Mouse (Mus musculus): Measurements from ENCODE around the gene Sap25.

DNA sequence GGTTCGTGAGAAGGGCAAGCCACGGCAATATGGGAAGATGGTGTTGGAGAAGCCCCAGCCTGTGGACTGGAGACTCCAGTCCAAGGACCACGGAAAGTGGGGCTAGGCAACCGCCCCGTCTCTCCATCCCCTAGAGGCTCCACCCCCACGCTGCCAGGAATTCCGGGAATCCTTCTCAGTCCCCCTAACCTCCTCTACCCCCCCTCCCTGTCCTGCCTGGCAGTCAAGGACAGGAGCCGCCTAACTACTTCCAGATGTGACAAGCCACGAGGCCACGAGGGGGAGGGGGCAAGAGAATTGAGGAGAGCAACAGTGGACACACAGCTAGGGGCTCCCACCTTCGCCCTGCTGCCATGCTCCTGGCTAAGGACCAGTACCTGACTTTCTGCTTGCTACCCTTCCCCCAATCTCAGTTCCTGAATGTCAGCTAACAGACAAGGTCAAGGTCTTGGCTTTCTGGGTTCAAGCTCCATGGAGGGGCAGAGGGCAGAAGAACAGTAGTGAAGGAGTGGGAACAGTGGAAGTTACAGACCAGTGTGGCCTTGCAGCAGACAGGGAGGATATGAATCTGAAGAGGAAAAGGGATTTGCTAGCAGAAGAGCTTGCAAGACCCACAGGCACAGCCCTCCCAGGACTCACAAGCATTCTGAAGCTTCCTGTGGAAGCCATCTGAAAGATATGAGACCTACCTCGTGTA lies 30.4 kb upstream of the Sap25 start:
- TF ChIP-seq CTCF (IDR thresholded peaks at IDR 0.05; ENCODE audit: low read depth): no peak
- TF ChIP-seq EP300 (IDR thresholded peaks at IDR 0.05; ENCODE audit: low read depth): no peak
